Mouse (Mus musculus) G1E (cell line): Measurements from ENCODE around the gene Gm17364.

Experiments used
- CTCF ChIP-seq: IDR thresholded peaks from 2 replicates; pipeline ENCODE4 v1.5.1; 2012; ENCODE audit warnings: low read depth, low read length, inconsistent platforms, mixed read lengths
- POLR2AphosphoS5 ChIP-seq: IDR thresholded peaks from 2 replicates; pipeline ENCODE4 v1.6.1; 2012; ENCODE audit warnings: low read depth, low read length, inconsistent platforms; ENCODE audit not compliant: insufficient replicate concordance

DNA sequence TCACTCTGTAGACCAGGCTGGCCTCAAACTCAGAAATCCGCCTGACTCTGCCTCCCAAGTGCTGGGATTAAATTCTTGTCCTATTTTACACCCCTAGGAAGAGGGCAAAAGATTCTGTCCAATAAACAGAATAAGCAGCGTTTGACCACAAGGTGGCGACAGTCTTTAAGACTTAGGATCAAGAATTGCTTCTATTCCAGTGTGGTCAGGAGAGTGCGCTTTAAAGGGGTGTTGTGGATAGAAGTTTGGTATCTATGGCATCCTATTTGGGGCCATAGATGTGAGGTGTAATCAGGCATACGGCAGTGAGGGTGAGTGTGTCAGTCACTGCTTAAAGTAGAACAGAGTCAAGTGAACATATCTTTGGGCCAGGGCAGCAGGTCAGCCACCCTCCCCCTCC is 9.5 kb upstream of the Gm17364 start:
- TF ChIP-seq CTCF, result 0 out of 2 replicates have a peak, but pooled peaks have one; percentile 8
- TF ChIP-seq POLR2AphosphoS5, result no peak
